Mouse (Mus musculus) layer of hippocampus, adult 9-10 months (tissue): ENCODE measurements around the gene Chic2.

Experiments
- DNase-seq: peaks from one replicate; pipeline ENCODE4 v3.0.0; 2022; ENCODE audit warnings: low spot score

Gene Chic2

DNA sequence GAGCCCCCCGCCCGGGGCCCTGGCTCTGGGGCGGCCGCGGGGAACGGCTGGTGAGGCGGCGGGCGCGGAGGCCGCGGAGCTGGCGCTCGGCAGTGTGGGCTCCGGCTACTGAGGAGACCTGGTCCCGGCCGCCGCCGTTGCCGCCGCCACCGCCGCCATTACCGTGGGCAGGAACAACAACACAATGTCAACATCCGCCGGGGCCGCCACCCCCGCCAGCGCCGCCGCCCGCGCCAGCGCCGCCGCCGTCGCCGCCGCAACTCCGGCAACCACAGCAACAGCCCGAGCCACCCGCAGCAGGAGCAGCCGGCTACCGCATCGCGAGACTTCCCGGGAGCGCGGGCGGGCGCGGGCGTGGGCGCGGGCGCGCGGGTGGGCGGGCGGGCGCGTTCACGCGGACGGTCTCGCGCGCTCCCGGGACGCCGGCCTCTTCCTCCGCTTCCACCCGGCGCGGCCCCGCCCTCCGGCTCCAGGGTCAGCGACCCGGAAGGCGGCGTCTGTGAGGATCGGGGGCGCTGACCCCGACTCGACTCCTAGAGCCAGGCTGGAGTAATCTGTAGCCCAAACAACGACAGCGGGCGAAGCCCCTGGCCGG, at the start of gene Chic2:
Gene Chic2, minus strand, starts transcription at position 465 of the 595 bp plus-strand sequence.
- DNase-seq, result peak; percentile 41

DNA sequence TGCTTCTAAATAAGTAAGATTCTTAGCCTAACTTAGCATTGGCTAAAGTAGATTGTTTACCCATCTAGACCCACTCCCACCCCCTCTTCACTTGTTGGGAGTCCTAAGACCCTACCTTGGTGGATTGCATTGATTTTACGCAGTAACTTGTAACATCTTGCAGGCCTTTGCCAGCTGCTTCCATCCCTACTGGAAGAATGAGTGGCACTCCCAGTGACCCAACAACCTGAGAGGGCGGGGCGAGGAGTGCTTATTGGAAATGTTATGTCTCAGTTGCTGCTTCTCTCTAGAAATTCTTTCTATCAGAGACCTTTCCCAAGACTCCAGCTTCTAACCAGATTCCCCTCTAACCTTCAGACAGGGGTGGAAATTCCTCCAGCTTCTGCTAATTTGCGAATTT, 41.3 kb upstream of the Chic2 start:
- DNase-seq, result no peak

DNA sequence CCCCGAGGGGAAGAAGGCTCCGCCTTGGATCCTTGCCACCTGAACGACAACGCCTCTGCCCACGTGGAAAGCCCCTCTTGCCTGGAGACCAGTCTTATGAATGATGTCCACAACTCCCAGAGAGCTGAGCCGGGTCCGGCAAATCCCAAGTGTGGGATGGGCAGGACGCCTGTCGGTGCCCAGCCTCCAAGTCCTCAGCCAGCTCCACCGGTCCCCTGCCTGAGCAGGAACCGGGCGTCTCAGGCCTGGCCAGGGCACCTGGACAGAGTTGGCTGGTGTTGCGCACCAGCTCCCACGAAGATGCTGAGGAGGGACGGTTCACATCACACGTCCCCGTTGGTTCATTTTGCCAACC, 40.9 kb upstream of the Chic2 start:
- DNase-seq, result no peak

DNA sequence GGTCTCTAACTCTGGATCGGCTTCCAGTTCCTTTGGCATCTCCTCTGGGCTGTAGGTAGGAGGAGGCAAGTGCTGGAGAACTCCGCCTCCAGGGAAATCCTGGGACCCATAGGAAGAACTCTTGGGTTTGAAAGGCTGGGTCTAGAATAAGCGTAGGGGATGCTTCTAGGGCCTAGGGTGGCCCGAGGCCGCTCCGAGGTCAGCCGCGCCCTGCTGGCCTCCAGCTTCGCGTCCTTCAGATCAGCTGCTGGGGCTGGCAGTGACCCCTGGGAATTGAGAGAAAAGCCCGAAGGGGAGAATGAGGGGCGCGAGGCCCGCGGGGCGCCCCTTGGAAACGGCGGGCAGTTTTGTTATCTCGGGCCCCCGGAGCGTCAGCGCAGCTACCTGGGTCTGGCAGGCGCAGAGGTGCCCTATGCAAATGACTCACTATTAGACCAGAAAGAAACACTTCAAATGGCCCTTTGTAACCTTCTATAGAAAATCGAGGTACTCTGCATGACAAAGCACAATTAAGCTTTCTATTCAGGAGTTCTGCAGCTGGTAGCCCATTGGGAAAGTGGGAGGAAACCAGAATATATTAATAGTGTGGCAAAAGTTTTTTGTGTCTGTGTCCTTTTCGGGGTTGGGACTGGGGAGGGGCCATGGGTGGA, 40.4 kb upstream of the Chic2 start:
- DNase-seq, result no peak

DNA sequence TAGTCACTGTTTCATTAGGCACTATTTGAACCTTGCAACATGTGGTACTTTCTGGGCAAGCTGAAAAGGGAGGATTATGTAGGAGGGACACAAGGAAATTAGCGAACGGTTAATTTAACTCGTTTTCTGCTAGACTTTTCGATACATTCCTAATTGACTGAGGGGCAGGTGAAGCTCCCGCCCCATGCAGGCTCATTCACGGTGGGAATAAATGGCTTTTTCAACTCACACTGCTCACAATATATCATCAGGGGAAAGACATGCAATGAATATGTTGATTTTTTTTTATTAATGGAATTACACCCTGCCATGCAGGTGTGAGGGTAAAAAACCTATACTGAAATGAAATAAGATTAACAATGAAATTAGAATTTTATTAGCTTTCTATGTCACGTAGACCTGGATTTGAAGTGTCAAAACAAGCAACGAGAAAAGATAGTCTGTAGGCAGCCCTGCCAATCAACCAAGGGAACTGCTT, 39.9 kb upstream of the Chic2 start:
- DNase-seq, result no peak

DNA sequence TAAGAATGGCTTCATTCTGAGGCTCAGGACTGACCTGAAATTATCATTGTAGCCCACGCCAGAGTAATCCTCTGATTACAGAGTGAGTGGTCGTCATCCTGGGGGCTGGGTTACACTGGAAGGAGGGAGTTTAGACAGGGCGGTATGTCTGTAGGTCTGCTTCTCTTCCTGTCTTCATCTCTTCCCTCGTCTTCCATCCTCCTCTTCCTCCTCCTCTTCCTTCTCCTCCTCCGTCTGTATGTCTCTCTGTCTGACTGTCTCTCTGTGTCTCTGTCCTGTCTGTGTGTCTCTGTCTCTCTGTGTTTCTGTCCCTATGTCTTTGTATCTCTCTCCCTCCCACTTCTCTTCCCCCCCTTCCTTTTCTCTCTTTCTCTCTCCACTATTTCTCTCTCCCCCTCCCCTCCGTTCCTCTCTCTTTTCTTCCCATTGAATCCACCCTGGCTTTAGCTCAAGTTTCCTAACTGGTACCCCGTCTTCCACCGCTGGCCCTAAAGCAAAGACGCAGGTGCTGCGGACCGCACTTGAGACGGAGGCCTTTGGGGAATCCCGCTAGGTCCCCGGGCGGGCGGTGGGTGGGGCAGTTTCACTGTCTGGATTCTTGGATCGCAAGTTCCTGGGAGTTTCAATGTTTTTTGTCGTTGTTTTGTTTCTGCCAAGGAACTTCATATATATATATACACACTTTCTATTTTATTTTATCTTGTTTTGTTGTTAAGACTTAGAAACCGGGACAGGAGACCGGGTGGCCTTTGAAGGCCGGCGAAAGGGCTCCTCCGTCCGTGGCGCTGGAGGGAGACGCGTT, 39.2 kb upstream of the Chic2 start:
- no peak for DNase-seq

DNA sequence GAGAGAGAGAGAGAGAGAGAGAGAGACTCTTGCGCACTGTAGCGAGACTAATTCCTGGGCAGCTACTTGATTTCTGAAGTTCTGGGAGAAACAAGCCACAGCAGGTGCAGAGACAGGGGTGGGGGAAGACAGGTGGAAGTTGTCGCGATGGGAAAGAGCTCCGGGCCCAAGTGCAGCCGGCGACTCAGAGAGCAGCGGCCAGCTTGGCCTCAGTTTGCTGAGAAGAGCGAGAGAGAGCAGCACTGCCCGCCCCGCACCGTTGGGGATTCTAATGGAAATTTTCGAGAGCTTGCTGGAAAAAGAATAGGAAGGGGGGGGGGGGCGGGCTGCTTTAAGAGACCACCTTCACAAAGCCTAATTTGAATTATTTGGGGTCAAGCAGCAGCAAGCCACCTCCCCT, 38.5 kb upstream of the Chic2 start:
- DNase-seq, result no peak

DNA sequence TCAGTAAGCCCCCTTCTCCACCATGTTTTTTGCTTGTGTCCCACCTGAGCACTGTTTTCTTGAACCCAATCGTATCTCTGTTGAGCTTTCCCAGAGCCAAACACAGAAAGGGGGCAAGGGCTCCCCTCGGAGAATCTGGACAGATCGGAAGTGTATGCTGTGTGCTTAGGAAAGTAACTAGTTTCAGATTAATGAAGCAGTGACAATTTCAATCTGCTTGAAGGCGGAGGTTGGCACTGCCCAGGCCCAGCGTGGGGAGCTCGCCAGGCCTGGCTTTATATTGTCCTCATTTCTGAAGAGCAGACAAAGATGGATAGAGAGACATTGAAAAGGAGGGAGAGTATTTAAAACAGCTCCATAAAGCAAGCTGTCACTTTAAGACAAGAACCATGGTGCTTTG, 37.9 kb upstream of the Chic2 start:
- DNase-seq, result no peak

DNA sequence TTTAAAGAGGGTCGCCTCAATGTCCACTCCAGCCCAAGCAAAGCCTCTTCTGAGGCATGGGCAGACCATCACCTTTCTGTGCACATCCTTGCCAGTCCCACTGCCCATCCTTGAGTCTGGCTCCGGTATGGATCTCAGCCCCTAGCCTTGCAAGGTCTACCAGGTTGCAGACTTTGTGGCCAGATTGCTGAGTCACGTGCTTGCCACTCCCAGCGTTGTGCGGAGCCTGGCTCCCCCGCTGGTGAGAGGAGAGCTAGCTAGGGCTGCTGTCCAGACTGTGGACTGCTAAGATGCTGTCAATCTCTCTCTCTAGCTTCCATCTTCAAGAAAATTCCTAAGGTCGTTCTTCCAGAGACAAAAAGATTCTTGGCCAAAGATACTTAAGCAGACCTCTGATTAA, 35.0 kb upstream of the Chic2 start:
- DNase-seq, result no peak

DNA sequence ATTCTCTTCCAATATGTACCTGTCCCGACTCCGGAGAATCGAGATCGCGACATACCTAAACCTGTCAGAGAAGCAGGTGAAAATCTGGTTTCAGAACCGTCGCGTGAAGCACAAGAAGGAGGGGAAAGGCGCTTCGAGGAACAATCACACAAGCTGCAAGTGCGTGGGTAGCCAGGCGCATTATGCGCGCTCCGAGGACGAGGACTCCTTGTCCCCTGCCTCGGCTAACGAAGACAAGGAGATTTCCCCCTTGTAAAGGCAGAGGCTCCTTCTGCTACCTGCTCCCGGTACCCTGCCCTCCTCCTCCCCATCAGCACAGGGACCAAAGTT, 32.4 kb upstream of the Chic2 start:
- no peak for DNase-seq

DNA sequence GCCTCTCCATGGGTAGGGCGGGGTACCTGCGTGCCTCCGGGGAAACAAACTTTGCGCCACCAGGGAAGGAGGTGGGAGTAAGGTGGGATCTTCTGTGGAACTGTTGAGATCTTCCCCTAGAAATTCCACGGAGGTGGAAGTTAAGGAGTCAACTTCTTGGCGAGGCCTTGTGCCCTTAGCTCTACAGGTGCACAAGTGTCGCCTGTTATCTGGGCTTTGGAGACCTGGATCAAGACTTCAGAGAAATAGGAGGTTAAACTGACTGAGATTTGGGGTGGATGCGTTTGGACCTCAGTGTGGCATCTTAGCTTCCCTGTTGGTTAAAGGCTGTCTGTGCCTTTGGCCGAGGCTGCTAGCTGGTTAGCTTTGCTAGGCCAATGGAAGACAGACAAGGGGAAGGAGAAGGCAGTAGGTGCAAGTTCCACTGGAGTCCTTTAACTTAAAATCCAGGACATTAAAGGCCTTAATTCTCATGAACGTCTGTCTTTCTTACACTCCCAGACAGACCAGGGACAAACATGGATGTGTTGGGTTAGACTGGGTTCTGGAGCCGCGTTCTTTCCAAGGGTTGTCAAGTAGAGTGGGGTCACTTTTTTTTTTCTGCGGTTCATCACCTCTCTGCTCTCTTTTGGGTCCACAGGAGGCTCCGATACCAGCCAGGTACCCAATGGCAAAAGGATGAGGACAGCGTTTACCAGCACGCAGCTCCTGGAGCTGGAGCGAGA, 31.9 kb upstream of the Chic2 start:
- DNase-seq, result no peak

DNA sequence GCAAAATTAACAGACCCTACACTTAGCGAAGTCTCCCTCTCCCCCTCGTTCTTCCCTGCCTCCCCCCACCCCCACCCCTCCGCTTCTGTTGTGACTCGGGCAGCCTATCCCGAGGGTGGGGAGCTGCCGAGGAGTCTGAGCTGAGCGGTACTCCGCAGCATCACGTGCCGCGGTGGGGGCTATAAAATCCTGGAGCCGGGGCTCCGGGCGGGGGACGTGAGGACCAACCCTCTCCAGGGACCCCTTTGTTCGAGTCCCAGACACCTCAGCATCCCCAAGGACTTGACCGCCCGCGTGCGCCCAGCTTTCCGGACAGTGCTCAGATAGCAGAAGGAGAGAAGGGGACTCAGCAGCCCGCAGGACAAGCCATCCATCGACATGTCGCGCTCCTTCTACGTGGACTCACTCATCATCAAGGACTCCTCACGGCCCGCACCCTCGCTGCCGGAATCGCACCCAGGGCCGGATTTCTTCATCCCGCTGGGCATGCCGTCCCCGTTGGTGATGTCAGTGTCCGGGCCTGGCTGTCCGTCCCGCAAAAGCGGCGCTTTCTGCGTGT, 30.9 kb upstream of the Chic2 start, which contains the start of gene Gsx2:
Gene Gsx2, plus strand, starts transcription at position 219 of the 559 bp plus-strand sequence.
- DNase-seq, result no peak

DNA sequence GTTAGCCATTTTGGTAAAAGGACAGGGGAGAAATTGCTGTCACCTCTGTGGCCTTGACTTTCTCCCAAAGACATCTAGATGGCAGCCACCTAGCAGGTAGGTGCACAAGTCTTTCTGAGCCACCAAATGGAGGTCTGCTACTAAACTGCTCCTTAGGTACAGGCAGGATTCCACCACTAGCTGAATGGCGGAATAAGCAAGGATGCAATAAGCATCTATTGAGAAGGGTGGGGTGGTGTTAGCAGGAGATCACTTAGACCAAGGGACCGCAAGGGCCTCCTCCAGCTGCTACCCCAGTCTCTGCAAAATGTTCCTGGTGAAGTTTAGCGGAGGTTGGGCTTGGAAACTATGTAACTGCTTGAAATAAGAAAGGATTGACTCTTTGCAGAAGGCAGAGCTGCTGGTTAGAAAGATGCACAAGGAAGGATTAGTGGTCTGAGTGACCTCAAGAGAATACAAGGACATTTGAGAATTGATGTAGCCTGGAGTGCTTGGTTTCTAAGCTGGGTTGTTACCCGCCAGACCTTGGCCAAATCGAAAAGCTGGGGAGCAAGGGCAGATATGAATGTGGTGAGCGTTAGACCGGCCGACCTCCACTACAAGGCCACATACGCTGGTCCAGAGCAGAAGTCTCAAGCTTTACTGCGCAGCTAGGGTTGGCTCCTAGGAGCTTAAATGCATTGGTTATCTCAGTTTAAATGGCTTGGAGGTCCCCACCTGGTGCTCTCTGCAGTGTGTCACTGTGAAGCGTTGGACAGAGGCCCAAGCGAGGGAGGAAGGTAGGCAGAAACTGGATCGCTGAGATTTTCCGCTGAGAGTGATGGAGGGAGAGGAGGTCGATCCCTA, 30.2 kb upstream of the Chic2 start:
- no peak for DNase-seq

DNA sequence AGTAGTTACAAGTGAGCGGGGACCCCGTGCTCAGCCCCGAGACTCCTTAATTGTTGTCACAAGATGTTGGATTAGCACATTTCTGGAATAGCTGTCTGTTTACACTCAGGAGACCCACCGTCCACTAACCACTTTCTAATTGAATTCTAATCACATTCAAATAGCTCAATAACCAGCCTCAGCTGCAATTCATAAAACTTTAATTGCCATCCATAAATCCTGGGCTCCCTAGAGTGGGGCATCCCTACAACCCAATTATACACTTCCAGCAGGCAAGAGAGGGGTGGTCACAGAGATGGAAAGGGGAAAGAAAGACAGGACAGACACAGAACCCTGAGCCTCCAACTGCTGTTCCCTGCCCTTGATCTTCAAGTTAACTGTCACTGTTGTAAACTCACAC, 29.6 kb upstream of the Chic2 start:
- DNase-seq, result no peak

DNA sequence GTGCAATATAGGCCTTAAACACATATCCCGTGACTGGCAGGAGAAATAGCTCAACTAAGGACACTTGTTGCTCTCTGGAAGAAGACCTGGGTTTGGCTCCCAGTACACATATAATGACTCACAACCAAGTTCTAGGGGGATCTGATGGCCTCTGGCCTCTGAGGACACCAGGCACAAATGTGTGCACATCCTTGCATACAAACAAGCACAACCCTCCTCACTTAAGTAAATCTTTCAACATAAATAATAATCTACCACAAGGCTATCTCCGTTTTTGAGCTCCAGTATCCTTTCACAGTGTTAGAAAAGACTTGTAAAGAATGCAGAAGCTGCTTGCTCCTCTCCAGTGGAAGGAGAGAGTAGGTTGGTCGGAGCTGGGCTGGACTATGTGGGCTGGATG, 29.1 kb upstream of the Chic2 start:
- DNase-seq, result no peak

DNA sequence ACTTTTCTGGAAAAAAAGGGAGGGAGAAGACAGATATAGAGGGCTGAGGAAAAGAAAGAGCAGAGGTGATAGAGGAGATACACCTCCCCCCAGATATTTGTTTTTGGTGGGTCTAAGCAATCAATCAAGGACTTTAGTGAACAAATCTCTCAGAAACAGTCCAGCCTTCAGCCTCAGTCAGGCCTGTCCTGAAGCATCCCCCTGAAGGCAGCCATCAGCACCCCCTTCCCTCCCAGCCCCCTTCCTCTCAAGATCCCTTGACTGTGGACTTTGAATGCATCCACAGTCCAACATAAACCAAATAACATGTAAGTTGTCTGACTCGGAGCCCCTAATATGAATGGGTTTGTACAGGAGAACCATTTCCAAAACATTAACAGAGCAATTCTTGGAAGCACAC, 28.6 kb upstream of the Chic2 start:
- no peak for DNase-seq

DNA sequence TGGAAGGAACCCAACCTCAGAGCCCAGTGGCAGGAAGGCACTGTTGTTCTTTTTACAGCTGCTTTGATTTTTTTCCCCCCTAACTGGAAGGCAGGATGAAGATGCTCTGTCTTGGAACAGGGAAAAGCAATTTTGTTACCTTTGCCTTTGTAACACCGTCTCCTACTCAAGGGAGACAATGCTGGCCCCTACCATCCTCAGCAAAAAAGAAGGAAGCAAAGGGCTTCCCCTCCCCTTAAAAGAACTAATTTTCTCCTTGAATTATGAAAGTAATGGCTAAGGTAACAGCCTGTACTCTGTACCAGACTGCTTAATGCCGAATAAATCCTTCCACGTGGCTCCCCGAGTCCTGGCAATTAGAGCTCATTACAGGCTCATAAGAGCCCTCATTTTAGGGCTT, 28.0 kb upstream of the Chic2 start:
- DNase-seq, result no peak

DNA sequence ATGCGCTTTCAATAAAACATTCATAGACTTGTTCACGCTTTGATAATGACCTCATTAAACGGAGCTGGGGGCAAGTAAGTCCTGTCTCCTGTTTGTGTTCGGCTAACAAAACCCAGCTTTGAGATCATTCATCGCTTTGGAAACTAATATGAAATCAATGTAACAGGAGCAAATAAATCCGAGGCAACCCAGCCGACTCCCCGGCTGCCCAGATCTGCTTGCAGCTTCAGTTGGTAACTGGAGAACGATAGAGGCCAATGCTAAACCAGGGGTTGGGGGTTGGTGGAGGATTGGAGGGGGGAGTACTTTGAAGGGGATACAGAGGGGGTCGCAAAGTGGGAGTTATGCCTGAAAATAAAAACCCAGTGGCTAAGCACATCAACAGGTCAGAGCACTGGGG, 27.4 kb upstream of the Chic2 start:
- no peak for DNase-seq

DNA sequence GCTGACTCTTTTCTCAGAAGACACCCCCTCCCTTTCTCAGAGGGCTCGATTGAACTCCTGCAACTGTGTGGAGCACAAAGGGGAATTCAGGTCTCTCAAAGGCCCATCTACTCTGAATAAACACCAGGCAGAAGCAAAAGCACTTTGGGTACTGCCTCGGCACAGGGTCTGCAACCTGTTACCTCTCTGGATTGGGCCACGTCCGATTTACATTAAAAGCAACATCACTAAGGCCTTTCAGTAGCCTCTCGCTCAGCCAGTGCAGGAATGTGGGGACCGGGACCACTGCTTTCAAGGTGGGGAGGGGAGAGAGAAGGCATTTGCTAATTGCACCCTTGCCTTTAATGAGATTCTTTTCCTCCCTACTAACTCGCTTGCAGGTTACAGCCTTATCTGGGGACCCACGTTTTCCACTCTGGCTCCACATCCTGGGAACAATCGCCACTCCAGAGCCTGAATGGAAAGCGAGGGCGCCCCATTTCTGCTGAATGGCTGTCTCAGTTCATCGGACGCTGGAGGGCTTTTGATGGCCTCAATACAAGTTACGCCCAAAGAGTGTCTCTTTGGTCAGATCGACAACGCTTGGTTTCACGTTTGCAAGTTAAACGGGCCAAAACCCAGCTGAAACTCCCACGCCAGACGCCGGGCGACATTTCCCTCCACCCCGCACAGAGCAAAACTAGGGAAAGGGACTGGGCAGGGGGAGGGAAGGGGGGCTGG, 26.2 kb upstream of the Chic2 start:
- no peak for DNase-seq

DNA sequence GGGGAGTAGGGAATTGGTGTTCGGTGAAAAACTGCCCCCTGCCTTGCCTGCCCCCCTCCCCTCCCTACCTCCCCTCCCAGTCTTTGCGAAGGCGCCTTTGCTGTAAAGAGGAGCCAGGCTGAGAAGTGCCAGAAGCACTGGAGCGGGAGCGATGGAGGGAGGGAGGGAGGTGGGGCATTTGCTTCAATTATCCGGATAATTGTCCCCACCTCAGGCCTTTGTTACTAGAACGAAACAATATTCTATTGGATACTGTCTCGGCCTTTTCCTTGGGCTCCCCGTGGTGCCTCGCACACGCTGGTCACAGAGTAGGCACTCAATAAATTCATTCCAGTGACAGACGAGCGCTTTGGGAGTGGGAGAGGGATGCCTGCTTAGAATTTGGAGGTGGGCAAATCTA, 25.6 kb upstream of the Chic2 start:
- DNase-seq, result no peak
